Mouse (Mus musculus) forebrain, embryonic 10.5 days (tissue): ENCODE data around the gene Kcna5. TPM values are rescaled to one million over a fixed set of nuclear protein-coding genes. Genes with fewer than 3 reads are reported as not detected.
A peak's percentile ranks its signal among the peaks of the same experiment; 100 is the strongest.

Experiments
- DNase-seq: peaks from one replicate; pipeline ENCODE4 v3.0.0-alpha.2; 2017; ENCODE audit warnings: low spot score; ENCODE audit errors: extremely low spot score
- H3K27ac ChIP-seq: fragments of 300-500 bp; sonication (generic); 2 replicates; pipeline ENCODE4 v1.5.1; 2016; ENCODE audit warnings: mild to moderate bottlenecking
- H3K27me3 ChIP-seq: fragments of 300-500 bp; sonication (generic); 2 replicates; pipeline ENCODE4 v1.6.1; 2016; ENCODE audit warnings: mild to moderate bottlenecking; ENCODE audit not compliant: poor library complexity, severe bottlenecking
- H3K36me3 ChIP-seq: fragments of 300-500 bp; sonication (generic); replicated peaks from 2 replicates; pipeline ENCODE4 v1.6.1; 2016; ENCODE audit warnings: mild to moderate bottlenecking, moderate library complexity
- H3K4me1 ChIP-seq: fragments of 300-500 bp; sonication (generic); 2 replicates; pipeline ENCODE4 v1.6.1; 2016
- H3K4me3 ChIP-seq: fragments of 300-500 bp; sonication (generic); 2 replicates; pipeline ENCODE4 v1.5.1; 2016; ENCODE audit warnings: mild to moderate bottlenecking, moderate library complexity
- H3K9me3 ChIP-seq: fragments of 300-500 bp; sonication (generic); 2 replicates; pipeline ENCODE4 v1.6.1; 2016; ENCODE audit warnings: mild to moderate bottlenecking, moderate library complexity
- WGBS: fragments of 180-500 bp; shearing (Covaris S2); methylation state at CpG from one replicate; pipeline ENCODE4 v1.1.7; 2016; 5-methylcytosine and 5-hydroxymethylcytosine counted together
- polyA plus RNA-seq: library from polyadenylated mRNA; unstranded; fragments of >200 nt; fragmentation: Nextera tagmentation; extraction: Ambion mirVana; gene quantifications from 2 replicates; pipeline ENCODE4 v1.2.1, GENCODE M21; 2016

Kcna5 gene
- polyA plus RNA-seq, result 1.5 and 2.1 TPM in 2 replicates

GRCm38 (mm10) chr6:126535208-126535910 lies at the start of gene Kcna5:
Gene Kcna5 (minus strand): TSS chr6:126535412.
- Histone ChIP-seq H3K4me3 (peak within 1 kb of the TSS; percentile 48), H3K36me3 (no peaks in the 10 kb centered on the region), H3K27ac (peak within 1 kb of the TSS; percentile 81), H3K4me1 (peaks cover 57% of the 10 kb centered on the region), H3K9me3 (no peaks in the 10 kb centered on the region), H3K27me3 (peaks cover 47% of the 10 kb centered on the region)
- WGBS, result 2% methylated on average over 15 of the region's 15 CpGs
- DNase-seq, result peak; percentile 50

GRCm38 (mm10) chr6:126583075-126583474 lies 47.9 kb upstream of the Kcna5 start:
- H3K4me3 ChIP-seq, result no peak overlapping the region
- WGBS, result 65% methylated on average over 7 of the region's 7 CpGs
- peak; percentile 25 for DNase-seq
- no peaks in the 10 kb centered on the region for H3K9me3 ChIP-seq
- peaks cover 4% of the 10 kb centered on the region; the same call in 1 of the 2 replicates for H3K4me1 ChIP-seq
- no peaks in the 10 kb centered on the region; the same call in 1 of the 2 replicates for H3K27me3 ChIP-seq
- H3K27ac ChIP-seq, result no peak overlapping the region
- H3K36me3 ChIP-seq, result no peaks in the 10 kb centered on the region

- WGBS, result 88% methylated on average over 8 of the region's 8 CpGs
Observed at GRCm38 (mm10) chr6:126581632-126582031, 46.4 kb upstream of the Kcna5 start.

GRCm38 (mm10) chr6:126580571-126580970 lies 45.4 kb upstream of the Kcna5 start:
- no peaks in the 10 kb centered on the region for H3K9me3 ChIP-seq
- no peak for DNase-seq
- 83% methylated on average over 3 of the region's 3 CpGs for WGBS
- no peaks in the 10 kb centered on the region for H3K4me1 ChIP-seq
- no peaks in the 10 kb centered on the region for H3K36me3 ChIP-seq
- H3K27me3 ChIP-seq, result no peaks in the 10 kb centered on the region; the same call in 1 of the 2 replicates
- H3K4me3 ChIP-seq, result no peak overlapping the region
- H3K27ac ChIP-seq, result no peak overlapping the region

More at GRCm38 (mm10) chr6:126581632-126582031, 46.4 kb upstream of the Kcna5 start:
- H3K4me3 ChIP-seq, result no peak overlapping the region
- H3K9me3 ChIP-seq, result no peaks in the 10 kb centered on the region
- H3K4me1 ChIP-seq, result no peaks in the 10 kb centered on the region
- H3K27me3 ChIP-seq, result no peaks in the 10 kb centered on the region; the same call in 1 of the 2 replicates
- no peak overlapping the region for H3K27ac ChIP-seq
- H3K36me3 ChIP-seq, result no peaks in the 10 kb centered on the region
- no peak for DNase-seq

- no peak for DNase-seq
- H3K36me3 ChIP-seq, result no peaks in the 10 kb centered on the region
- 86% methylated on average over 3 of the region's 3 CpGs for WGBS
- no peak overlapping the region for H3K4me3 ChIP-seq
- no peak overlapping the region for H3K27ac ChIP-seq
- H3K27me3 ChIP-seq, result no peaks in the 10 kb centered on the region
- H3K4me1 ChIP-seq, result no peaks in the 10 kb centered on the region
- H3K9me3 ChIP-seq, result no peaks in the 10 kb centered on the region
Observed at GRCm38 (mm10) chr6:126577415-126577814, 42.2 kb upstream of the Kcna5 start.

GRCm38 (mm10) chr6:126576566-126576965 lies 41.4 kb upstream of the Kcna5 start:
- no peak overlapping the region for H3K4me3 ChIP-seq
- no peak overlapping the region for H3K27ac ChIP-seq
- 90% methylated on average over 1 of the region's 1 CpGs for WGBS
- DNase-seq, result no peak
- no peaks in the 10 kb centered on the region for H3K27me3 ChIP-seq
- no peaks in the 10 kb centered on the region for H3K36me3 ChIP-seq
- H3K9me3 ChIP-seq, result no peaks in the 10 kb centered on the region
- H3K4me1 ChIP-seq, result no peaks in the 10 kb centered on the region

GRCm38 (mm10) chr6:126574778-126575177 lies 39.6 kb upstream of the Kcna5 start:
- no peak for DNase-seq
- no peak overlapping the region for H3K4me3 ChIP-seq
- 80% methylated on average over 7 of the region's 7 CpGs for WGBS
- no peaks in the 10 kb centered on the region for H3K36me3 ChIP-seq
- no peaks in the 10 kb centered on the region for H3K9me3 ChIP-seq
- no peaks in the 10 kb centered on the region for H3K27me3 ChIP-seq
- no peaks in the 10 kb centered on the region for H3K4me1 ChIP-seq
- H3K27ac ChIP-seq, result no peak overlapping the region

GRCm38 (mm10) chr6:126573021-126573420 lies 37.8 kb upstream of the Kcna5 start:
- 88% methylated on average over 5 of the region's 5 CpGs for WGBS
- H3K36me3 ChIP-seq, result no peaks in the 10 kb centered on the region
- no peaks in the 10 kb centered on the region for H3K9me3 ChIP-seq
- no peaks in the 10 kb centered on the region for H3K27me3 ChIP-seq
- no peak overlapping the region for H3K27ac ChIP-seq
- no peaks in the 10 kb centered on the region for H3K4me1 ChIP-seq
- DNase-seq, result no peak
- no peak overlapping the region for H3K4me3 ChIP-seq

- DNase-seq, result no peak
- Histone ChIP-seq H3K27me3 (no peaks in the 10 kb centered on the region), H3K4me1 (no peaks in the 10 kb centered on the region), H3K4me3 (no peak overlapping the region), H3K36me3 (no peaks in the 10 kb centered on the region), H3K9me3 (no peaks in the 10 kb centered on the region), H3K27ac (no peak overlapping the region)
- 86% methylated on average over 7 of the region's 7 CpGs for WGBS
Observed at GRCm38 (mm10) chr6:126569809-126570208, 34.6 kb upstream of the Kcna5 start.

- Histone ChIP-seq H3K36me3 (no peaks in the 10 kb centered on the region), H3K9me3 (no peaks in the 10 kb centered on the region), H3K27me3 (no peaks in the 10 kb centered on the region), H3K4me1 (no peaks in the 10 kb centered on the region), H3K27ac (no peak overlapping the region), H3K4me3 (no peak overlapping the region)
- 87% methylated on average over 14 of the region's 14 CpGs for WGBS
- DNase-seq, result no peak
Observed at GRCm38 (mm10) chr6:126568046-126568830, 33.0 kb upstream of the Kcna5 start.

- WGBS, result 89% methylated on average over 9 of the region's 9 CpGs
- H3K4me1 ChIP-seq, result no peaks in the 10 kb centered on the region
- no peak overlapping the region for H3K4me3 ChIP-seq
- no peaks in the 10 kb centered on the region for H3K9me3 ChIP-seq
- H3K27ac ChIP-seq, result no peak overlapping the region
- no peak for DNase-seq
- no peaks in the 10 kb centered on the region for H3K36me3 ChIP-seq
- H3K27me3 ChIP-seq, result no peaks in the 10 kb centered on the region
Observed at GRCm38 (mm10) chr6:126567326-126567725, 32.1 kb upstream of the Kcna5 start.

GRCm38 (mm10) chr6:126564376-126564775 lies 29.2 kb upstream of the Kcna5 start:
- Histone ChIP-seq H3K36me3 (no peaks in the 10 kb centered on the region), H3K9me3 (no peaks in the 10 kb centered on the region), H3K27me3 (no peaks in the 10 kb centered on the region), H3K4me3 (no peak overlapping the region), H3K4me1 (peaks cover 17% of the 10 kb centered on the region), H3K27ac (no peak overlapping the region)
- no peak for DNase-seq
- WGBS, result 64% methylated on average over 6 of the region's 6 CpGs

- Histone ChIP-seq H3K4me3 (no peak overlapping the region), H3K4me1 (peaks cover 17% of the 10 kb centered on the region), H3K9me3 (no peaks in the 10 kb centered on the region), H3K27me3 (no peaks in the 10 kb centered on the region), H3K36me3 (no peaks in the 10 kb centered on the region), H3K27ac (no peak overlapping the region)
- 17% methylated on average over 7 of the region's 7 CpGs for WGBS
- DNase-seq, result peak; percentile 85
Observed at GRCm38 (mm10) chr6:126563898-126564297, 28.7 kb upstream of the Kcna5 start.
